Mouse (Mus musculus) midbrain, embryonic 16.5 days (tissue): ENCODE results near the gene Fggy. TPM values are rescaled to one million over a fixed set of nuclear protein-coding genes. Genes with fewer than 3 reads are reported as not detected.

ENCODE experiments used
- ATAC-seq: fragments of 200-750 bp; cut with Nextera tagmentation; 2 replicates; pipeline ENCODE4 v1.8.0; 2017; ENCODE audit warnings: moderate TSS enrichment
- H3K27ac ChIP-seq: fragments of 300-500 bp; sonication (generic); 2 replicates; pipeline ENCODE4 v1.5.1; 2014; ENCODE audit warnings: mild to moderate bottlenecking, low read length, mixed read lengths
- H3K27me3 ChIP-seq: fragments of 300-500 bp; sonication (generic); 2 replicates; pipeline ENCODE4 v1.6.1; 2014; ENCODE audit warnings: low read depth, low read length, mixed read lengths; ENCODE audit not compliant: control insufficient read depth, insufficient read depth
- H3K36me3 ChIP-seq: fragments of 300-500 bp; sonication (generic); 2 replicates; pipeline ENCODE4 v1.6.1; 2014; ENCODE audit warnings: mild to moderate bottlenecking, low read length, moderate library complexity, mixed read lengths; ENCODE audit not compliant: control insufficient read depth, insufficient read depth
- H3K4me1 ChIP-seq: fragments of 300-500 bp; sonication (generic); 2 replicates; pipeline ENCODE4 v1.6.1; 2014; ENCODE audit warnings: mild to moderate bottlenecking, low read length, mixed read lengths; ENCODE audit not compliant: control insufficient read depth, insufficient read depth
- H3K4me2 ChIP-seq: fragments of 300-500 bp; sonication (generic); 2 replicates; pipeline ENCODE4 v1.6.1; 2014; ENCODE audit warnings: mild to moderate bottlenecking, low read length, mixed read lengths
- H3K4me3 ChIP-seq: fragments of 300-500 bp; sonication (generic); 2 replicates; pipeline ENCODE4 v1.5.1; 2014; ENCODE audit warnings: low read depth, mild to moderate bottlenecking, low read length, moderate library complexity, mixed read lengths
- H3K9ac ChIP-seq: fragments of 300-500 bp; sonication (generic); 2 replicates; pipeline ENCODE4 v1.6.1; 2014; ENCODE audit warnings: low read depth, low read length, mixed read lengths
- H3K9me3 ChIP-seq: fragments of 300-500 bp; sonication (generic); replicated peaks from 2 replicates; pipeline ENCODE4 v1.6.1; 2014; ENCODE audit warnings: mild to moderate bottlenecking, low read length, mixed read lengths; ENCODE audit not compliant: control insufficient read depth, poor library complexity, severe bottlenecking
- WGBS: fragments of 180-500 bp; shearing (Covaris S2); extraction: QIAGEN DNeasy Blood & Tissue Kit; methylation state at CpG from one replicate; pipeline ENCODE4 v1.1.7; 2014; 5-methylcytosine and 5-hydroxymethylcytosine counted together
- polyA plus RNA-seq: library from polyadenylated mRNA; unstranded; fragments of >200 nt; fragmentation: Nextera tagmentation; extraction: Ambion mirVana; gene quantifications from 2 replicates; pipeline ENCODE4 v1.2.1, GENCODE M21; 2015

The Fggy gene
- polyA plus RNA-seq, 1 experiment from 2014 or later: 5.9 TPM

DNA sequence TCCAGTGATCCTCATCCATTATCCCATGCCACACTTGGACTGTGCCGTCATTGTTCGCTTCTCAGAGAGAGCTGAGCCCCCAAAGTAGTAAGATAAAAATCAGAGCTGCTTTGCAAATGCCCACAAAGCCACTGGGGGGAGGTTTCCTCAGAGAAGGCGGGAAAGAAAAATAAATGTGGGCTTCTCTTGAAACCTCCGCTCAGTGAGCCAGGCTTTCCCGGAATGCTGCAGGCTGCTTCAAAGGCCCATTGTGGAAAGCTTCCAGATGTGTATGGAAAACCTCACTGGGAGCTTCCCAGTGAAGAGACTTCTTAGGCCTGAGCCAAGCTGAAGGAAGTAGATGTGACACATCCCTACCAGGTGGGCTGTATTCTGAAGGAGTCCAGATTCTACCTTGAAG lies 339.3 kb downstream of the Fggy start:
- Histone ChIP-seq H3K27me3 (no peaks in the 10 kb centered on the region), H3K27ac (no peak overlapping the region), H3K4me3 (no peak overlapping the region), H3K4me2 (no peak overlapping the region), H3K36me3 (no peaks in the 10 kb centered on the region), H3K9ac (no peak overlapping the region), H3K9me3 (no peaks in the 10 kb centered on the region), H3K4me1 (no peaks in the 10 kb centered on the region)
- ATAC-seq: no peak
- whole genome bisulfite sequencing: 39% methylated on average over 5 of the region's 5 CpGs

DNA sequence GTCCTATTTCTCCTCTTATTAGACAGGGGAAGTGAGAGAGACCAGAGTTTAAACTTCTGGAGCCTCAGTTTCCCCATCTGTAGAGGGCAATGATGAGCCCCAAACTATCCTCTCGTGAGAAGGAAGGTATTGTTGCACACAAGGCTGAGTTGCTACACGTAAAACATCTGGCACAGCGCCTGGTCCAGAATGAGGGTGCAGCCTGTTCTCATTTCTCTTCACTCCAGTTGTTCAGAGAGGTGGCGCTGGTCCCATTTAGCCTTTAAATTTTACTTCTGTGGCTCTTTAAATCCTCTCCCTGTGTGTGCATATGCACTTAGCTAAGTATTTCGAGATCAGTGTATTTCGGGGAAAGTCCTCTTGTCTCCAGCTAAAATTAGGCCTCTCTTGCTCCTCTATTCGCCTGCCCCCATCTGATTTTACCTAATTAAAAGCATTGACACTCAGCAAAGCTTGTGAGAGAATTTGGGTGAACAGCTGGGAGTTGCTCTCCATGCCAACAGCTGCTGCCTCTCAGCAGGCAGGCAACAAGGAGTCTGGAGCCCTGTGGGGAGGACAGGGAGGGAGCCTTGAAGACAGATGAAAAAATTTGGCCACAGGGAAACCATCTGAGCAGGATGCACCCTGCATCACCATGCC lies 340.0 kb downstream of the Fggy start:
- H3K4me1 ChIP-seq: no peaks in the 10 kb centered on the region
- no peaks in the 10 kb centered on the region for H3K27me3 ChIP-seq
- no peak for ATAC-seq
- WGBS: 73% methylated on average over 7 of the region's 7 CpGs
- no peaks in the 10 kb centered on the region for H3K9me3 ChIP-seq
- no peak overlapping the region for H3K4me2 ChIP-seq
- no peak overlapping the region for H3K4me3 ChIP-seq
- H3K36me3 ChIP-seq: no peaks in the 10 kb centered on the region
- no peak overlapping the region for H3K9ac ChIP-seq
- no peak overlapping the region for H3K27ac ChIP-seq

DNA sequence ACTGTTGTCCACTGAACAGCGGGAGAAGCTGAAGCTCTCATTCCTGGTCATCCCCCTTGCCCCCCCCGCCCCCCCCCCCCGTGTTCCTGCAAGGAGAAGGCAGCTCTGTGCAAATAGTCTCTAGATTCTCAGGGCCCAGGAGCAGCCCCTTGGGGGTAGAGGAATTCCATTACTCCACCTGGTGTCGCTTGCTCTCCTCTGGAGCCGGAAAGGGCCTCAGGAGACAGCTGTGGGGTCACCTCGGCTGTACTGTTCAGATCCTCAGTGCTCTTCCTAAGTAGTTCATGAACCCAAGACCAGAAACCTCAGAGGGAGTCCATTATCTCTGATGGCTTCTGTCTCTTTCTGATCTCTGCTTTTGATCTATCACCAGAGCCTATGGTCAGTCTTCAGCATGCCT lies 341.4 kb downstream of the Fggy start:
- no peak overlapping the region for H3K27ac ChIP-seq
- no peaks in the 10 kb centered on the region for H3K36me3 ChIP-seq
- no peak for ATAC-seq
- H3K4me3 ChIP-seq: no peak overlapping the region
- no peaks in the 10 kb centered on the region for H3K9me3 ChIP-seq
- no peak overlapping the region for H3K4me2 ChIP-seq
- no peak overlapping the region for H3K9ac ChIP-seq
- H3K4me1 ChIP-seq: no peaks in the 10 kb centered on the region
- H3K27me3 ChIP-seq: no peaks in the 10 kb centered on the region
- WGBS: 61% methylated on average over 6 of the region's 6 CpGs

DNA sequence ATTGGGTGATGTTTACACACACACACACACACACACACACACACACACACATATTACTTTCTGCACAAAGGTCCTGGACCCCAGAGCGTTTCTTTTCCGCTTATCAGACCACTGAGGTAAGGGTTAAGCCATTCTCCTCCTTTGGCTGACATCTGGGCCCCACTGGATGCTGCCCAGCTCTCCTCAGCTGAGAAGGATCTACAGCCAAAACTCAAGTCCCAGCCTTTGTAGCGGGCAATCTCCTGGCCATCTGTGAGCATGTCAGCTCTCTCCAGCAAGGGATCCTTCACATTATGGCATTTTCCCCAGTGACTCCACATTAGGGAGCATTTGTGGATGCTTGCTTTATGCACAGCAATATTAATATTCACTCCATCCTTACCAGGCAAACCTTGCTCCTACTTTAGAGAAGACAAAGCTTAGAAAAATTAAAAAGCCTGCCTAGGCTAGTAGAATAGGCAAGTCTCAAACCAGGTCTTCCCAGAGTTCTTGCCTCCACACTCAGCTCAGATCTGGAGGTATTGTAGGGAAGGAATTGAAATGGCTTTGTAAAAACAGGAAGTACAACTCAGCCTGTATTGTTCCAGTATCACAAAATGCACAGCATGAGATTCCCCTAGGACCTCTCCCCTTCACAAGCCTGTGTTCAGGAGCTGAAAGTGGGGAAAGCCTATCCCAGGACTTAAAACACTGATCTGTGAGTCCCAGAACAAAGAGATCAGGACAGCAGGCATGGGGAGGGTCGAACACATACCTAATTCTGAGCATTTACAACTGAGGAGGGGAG lies 342.8 kb downstream of the Fggy start:
- Histone ChIP-seq H3K27me3 (no peaks in the 10 kb centered on the region), H3K4me1 (no peaks in the 10 kb centered on the region), H3K4me3 (no peak overlapping the region), H3K4me2 (no peak overlapping the region), H3K9ac (no peak overlapping the region), H3K27ac (no peak overlapping the region), H3K36me3 (no peaks in the 10 kb centered on the region), H3K9me3 (no peaks in the 10 kb centered on the region)
- 57% methylated on average over 4 of the region's 4 CpGs for WGBS
- ATAC-seq: no peak

DNA sequence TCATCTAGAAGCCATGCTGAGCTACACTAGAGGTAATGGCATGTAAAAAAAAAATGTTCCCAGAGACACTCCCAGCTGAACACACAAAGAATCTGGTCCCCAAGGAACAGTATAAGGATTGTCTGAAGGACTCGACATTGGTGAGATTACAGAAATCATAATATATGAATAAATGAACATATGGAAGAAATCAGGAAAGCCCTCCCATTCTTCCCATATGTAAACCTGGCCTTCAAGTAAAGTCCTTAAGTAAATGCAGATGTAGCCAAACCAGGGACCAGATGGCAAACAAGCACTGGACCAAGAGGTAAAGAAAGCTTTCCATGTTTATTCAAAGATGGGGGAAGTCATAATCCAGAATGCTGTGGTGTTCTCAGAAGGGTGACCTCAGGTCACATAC lies 343.5 kb downstream of the Fggy start:
- no peak for ATAC-seq
- Histone ChIP-seq H3K36me3 (no peaks in the 10 kb centered on the region), H3K4me2 (no peak overlapping the region), H3K4me3 (no peak overlapping the region), H3K27me3 (no peaks in the 10 kb centered on the region), H3K27ac (no peak overlapping the region), H3K9me3 (no peaks in the 10 kb centered on the region), H3K9ac (no peak overlapping the region), H3K4me1 (no peaks in the 10 kb centered on the region)
- WGBS: 58% methylated on average over 1 of the region's 1 CpGs

DNA sequence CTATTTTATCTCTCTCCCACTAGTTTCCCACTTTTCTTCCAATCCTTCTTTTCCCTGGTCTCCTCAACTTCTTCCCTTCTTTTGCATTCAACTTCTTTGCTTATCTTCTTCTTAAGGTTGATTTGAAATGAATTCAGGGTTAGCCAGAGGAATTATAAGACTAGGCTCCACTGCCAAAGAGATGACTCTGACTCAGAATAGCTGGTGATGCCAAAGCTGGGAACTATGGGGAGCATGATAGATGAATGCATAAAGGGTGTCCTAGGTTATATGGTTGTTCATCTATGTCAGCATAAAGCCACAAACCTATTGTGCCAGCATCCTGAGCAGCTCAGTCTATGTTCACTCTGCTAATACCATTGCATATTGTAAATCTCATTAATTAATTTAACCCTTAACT lies 348.8 kb downstream of the Fggy start:
- Histone ChIP-seq H3K9me3 (no peaks in the 10 kb centered on the region), H3K36me3 (no peaks in the 10 kb centered on the region), H3K4me3 (no peak overlapping the region), H3K27me3 (no peaks in the 10 kb centered on the region), H3K9ac (no peak overlapping the region), H3K27ac (no peak overlapping the region), H3K4me1 (no peaks in the 10 kb centered on the region), H3K4me2 (no peak overlapping the region)
- no peak for ATAC-seq

DNA sequence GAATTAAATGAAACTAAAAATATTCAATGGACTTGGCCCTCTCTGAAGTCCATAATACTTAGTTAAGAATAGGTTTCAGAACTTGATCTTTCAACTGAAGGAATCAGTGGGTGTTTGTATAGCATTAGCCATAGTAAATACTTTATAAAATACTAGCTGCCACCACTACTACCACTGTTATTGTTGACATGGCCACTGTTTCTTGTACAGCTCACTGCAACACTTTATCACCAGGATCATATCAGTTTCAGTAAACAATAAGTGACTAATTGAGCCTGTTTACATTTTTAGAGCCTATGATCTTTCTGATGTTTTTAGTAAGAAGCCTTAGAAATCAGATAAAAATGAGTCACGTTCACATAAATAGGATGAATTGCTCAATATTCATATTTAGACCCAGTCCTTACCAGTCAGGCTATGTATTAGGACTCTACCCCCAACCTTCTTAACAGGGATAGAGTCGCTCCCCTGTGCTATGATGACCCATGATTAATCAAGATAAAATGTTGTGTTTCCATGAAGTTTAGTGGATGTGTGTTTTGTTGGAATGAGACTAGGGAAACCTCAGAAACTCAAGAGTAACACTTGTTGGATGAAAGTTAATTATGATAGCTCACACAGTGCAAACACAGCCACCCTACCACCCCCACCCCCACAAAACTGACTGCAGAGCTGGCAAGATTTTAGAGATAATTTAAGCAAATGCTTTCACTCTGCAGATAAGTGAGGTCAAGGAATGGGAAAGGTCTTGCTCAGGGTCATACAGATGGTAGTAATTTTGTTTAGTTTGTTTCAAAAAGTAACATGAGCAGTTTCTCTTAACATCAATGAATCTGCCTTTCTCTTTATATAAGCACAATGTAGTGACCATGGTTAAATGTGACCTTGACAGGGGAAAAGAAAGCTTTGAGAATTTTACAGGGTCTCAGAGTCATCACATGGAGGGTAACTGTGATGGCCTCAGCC lies 352.7 kb downstream of the Fggy start:
- no peak overlapping the region for H3K27ac ChIP-seq
- no peak overlapping the region for H3K9ac ChIP-seq
- no peaks in the 10 kb centered on the region for H3K9me3 ChIP-seq
- no peaks in the 10 kb centered on the region for H3K4me1 ChIP-seq
- H3K27me3 ChIP-seq: no peaks in the 10 kb centered on the region
- ATAC-seq: no peak
- H3K4me3 ChIP-seq: no peak overlapping the region
- no peaks in the 10 kb centered on the region for H3K36me3 ChIP-seq
- H3K4me2 ChIP-seq: no peak overlapping the region
- 90% methylated on average over 2 of the region's 2 CpGs for WGBS

DNA sequence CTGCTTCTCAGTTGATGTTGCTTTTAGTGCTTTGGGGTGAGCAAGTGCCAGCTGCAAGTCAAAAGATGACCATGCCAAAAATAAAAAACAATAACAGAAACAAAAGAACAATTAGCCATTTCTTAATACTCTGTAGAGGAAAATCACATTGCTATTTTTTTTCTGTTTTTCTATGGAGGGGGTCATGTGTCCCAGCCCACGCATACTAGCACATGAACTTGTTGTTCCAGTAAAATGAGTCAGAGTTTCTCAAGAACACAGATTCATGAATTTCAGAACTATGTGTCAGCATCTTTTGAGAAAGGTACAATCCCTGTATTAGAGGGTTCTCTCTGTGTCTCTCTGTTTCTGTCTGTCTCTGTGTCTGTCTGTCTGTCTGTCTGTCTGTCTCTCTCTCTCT lies 355.7 kb downstream of the Fggy start:
- H3K36me3 ChIP-seq: no peaks in the 10 kb centered on the region
- H3K4me2 ChIP-seq: no peak overlapping the region
- H3K4me3 ChIP-seq: no peak overlapping the region

More for the DNA sequence above, 355.7 kb downstream of the Fggy start:
- H3K4me1 ChIP-seq: no peaks in the 10 kb centered on the region; the same call in 1 of the 2 replicates
- H3K27me3 ChIP-seq: no peaks in the 10 kb centered on the region
- ATAC-seq: no peak
- no peak overlapping the region for H3K27ac ChIP-seq
- no peaks in the 10 kb centered on the region for H3K9me3 ChIP-seq
- H3K9ac ChIP-seq: no peak overlapping the region
- 100% methylated on average over 1 of the region's 1 CpGs for WGBS
